Mouse (Mus musculus): ENCODE data around the gene Sh3gl3.

DNA sequence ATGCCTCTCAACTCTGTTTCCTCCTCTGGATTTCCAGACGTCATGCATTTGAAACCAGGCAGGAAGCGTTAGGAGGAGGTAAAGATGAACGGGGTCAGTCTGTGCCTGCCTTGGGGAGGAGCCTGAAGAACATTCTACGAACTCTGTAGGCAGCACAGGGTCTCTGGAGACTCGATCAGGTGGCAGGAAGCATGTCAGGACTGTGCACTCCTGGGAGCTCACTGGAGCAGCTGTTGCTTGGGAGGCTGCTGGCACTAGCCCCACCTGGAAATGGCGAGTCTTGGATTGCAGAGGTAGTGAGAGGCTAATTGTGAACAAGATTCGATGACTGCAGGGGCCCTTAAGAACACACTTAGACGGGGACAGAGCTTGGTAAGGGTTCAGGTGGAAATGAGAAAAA lies 167.8 kb downstream of the Sh3gl3 start:
- TF ChIP-seq CTCF (IDR thresholded peaks at IDR 0.05; ENCODE audit: low read depth, low read length) (no peak), GATA1 (IDR thresholded peaks at IDR 0.05; ENCODE audit: borderline replicate concordance, low read length) (no peak), TAL1 (conservative IDR thresholded peaks at IDR 0.05; ENCODE audit: low read depth, low read length) (no peak), POLR2AphosphoS5 (IDR thresholded peaks at IDR 0.05; ENCODE audit: insufficient replicate concordance, low read depth, low read length) (no peak), GATA2 (IDR thresholded peaks at IDR 0.05; ENCODE audit: borderline replicate concordance, low read depth, low read length) (no peak)
